Mouse (Mus musculus) liver, postnatal 0 days (tissue): ENCODE results near the gene Ddx50. TPM values are rescaled to one million over a fixed set of nuclear protein-coding genes. Genes with fewer than 3 reads are reported as not detected.

Source experiments
- ATAC-seq: fragments of 200-750 bp; cut with Nextera tagmentation; 2 replicates; pipeline ENCODE4 v1.8.0; 2017; ENCODE audit warnings: mild to moderate bottlenecking, moderate library complexity
- DNase-seq: peaks from one replicate; pipeline ENCODE4 v3.0.0-alpha.2; 2016
- H3K27ac ChIP-seq: fragments of 300-500 bp; sonication (generic); 2 replicates; pipeline ENCODE4 v1.5.1; 2014; ENCODE audit warnings: antibody characterized with exemption, moderate library complexity, mild to moderate bottlenecking, low read depth
- H3K27me3 ChIP-seq: fragments of 300-500 bp; sonication (generic); 2 replicates; pipeline ENCODE4 v1.6.1; 2014; ENCODE audit warnings: low read length, control low read depth, mixed read lengths; ENCODE audit not compliant: insufficient read depth
- H3K36me3 ChIP-seq: fragments of 300-500 bp; sonication (generic); replicated peaks from 2 replicates; pipeline ENCODE4 v1.6.1; 2014; ENCODE audit warnings: mild to moderate bottlenecking, control low read depth, low read length, moderate library complexity, mixed read lengths; ENCODE audit not compliant: insufficient read depth
- H3K4me1 ChIP-seq: fragments of 300-500 bp; sonication (generic); 2 replicates; pipeline ENCODE4 v1.6.1; 2014; ENCODE audit warnings: antibody characterized with exemption, mild to moderate bottlenecking, control low read depth; ENCODE audit not compliant: insufficient read depth
- H3K4me2 ChIP-seq: fragments of 300-500 bp; sonication (generic); 2 replicates; pipeline ENCODE4 v1.6.1; 2014; ENCODE audit warnings: low read depth, mild to moderate bottlenecking, low read length, moderate library complexity, mixed read lengths
- H3K4me3 ChIP-seq: fragments of 300-500 bp; sonication (generic); 2 replicates; pipeline ENCODE4 v1.5.1; 2014; ENCODE audit warnings: low read depth, low read length
- H3K9ac ChIP-seq: fragments of 300-500 bp; sonication (generic); replicated peaks from 2 replicates; pipeline ENCODE4 v1.6.1; 2014; ENCODE audit warnings: mild to moderate bottlenecking, moderate library complexity
- H3K9me3 ChIP-seq: fragments of 300-500 bp; sonication (generic); 2 replicates; pipeline ENCODE4 v1.6.1; 2016; ENCODE audit warnings: mild to moderate bottlenecking, control low read depth, low read length, mixed read lengths
- CTCF ChIP-seq: sonication (generic); IDR thresholded peaks from 2 replicates; pipeline ENCODE4 v1.5.1; 2016; ENCODE audit warnings: antibody characterized with exemption, low read depth
- EP300 ChIP-seq: IDR thresholded peaks from 2 replicates; pipeline ENCODE4 v1.6.1; 2016; ENCODE audit warnings: antibody characterized with exemption, low read depth, mild to moderate bottlenecking
- WGBS: fragments of 180-500 bp; shearing (Covaris S2); extraction: QIAGEN DNeasy Blood & Tissue Kit; methylation state at CpG from one replicate; pipeline ENCODE4 v1.1.7; 2014; ENCODE audit not compliant: insufficient replicate concordance; 5-methylcytosine and 5-hydroxymethylcytosine counted together
- polyA plus RNA-seq: library from polyadenylated mRNA; unstranded; fragments of >200 nt; fragmentation: Nextera tagmentation; extraction: Ambion mirVana; gene quantifications from 2 replicates; pipeline ENCODE4 v1.2.1, GENCODE M21; 2015

Gene Ddx50
- 33.7 and 35.3 TPM in 2 replicates for polyA plus RNA-seq

DNA sequence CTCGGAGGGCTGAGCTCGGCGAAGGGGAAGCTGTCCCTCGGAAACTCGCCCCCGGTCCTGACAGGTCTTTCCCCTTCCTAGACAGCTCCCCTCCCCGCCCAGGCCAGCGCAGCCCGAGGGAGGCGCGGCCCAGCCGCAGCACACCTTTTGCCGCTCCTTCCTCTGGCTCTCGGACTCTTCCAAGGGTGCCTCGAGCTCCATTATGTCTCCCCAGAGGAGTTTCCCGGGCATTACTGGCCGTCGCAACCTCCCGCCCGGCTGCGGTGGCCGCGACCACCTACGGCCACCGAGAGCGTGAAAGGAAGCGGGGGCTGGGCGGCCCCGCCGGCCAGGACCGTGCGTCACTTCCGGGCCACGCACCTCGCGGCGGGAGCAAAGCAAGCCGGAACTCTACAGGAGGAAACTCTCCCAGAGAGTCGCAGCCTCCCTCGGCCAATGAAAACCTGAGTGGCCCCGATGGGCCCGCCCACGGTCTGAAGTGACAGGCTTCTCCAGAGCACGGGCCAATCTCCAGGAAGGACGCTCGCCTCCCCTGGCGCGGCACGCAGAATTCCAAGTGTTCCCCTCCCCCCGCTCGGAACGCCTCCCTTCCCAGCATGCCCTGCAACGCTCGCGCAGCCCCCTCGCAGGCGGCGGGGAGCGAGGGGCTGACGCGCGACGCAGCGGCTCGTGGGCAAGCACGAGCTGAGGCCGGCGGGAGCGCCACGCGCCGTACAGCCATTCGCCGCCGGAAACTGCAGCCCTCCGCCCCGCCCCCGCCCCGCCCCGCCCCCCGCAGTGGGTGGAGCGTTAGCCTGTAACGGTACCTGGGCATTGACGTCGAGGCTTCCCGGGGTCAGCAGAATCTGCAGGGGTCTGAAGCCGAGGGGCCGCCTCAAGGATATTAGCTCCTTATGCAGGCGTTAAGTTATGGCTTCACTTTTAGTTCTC lies at the start of gene Ddx50:
TSS of gene Ddx50 (minus strand) at position 338 of the 930 bp plus-strand sequence.
- H3K36me3 ChIP-seq = peaks cover 5% of the 10 kb centered on the region
- H3K4me3 ChIP-seq = peak within 1 kb of the TSS; percentile 94
- peak; percentile 96 for DNase-seq
- H3K4me2 ChIP-seq = peak within 1 kb of the TSS; percentile 91
- peaks cover 22% of the 10 kb centered on the region for H3K4me1 ChIP-seq
- TF ChIP-seq CTCF = no peak
- TF ChIP-seq EP300 = no peak
- H3K27me3 ChIP-seq = no peaks in the 10 kb centered on the region
- under 1% methylated on average over 84 of the region's 89 CpGs for WGBS
- no peaks in the 10 kb centered on the region for H3K9me3 ChIP-seq
- H3K27ac ChIP-seq = peak within 1 kb of the TSS; percentile 90
- ATAC-seq = peak; percentile 98
- H3K9ac ChIP-seq = peak within 1 kb of the TSS; percentile 88

DNA sequence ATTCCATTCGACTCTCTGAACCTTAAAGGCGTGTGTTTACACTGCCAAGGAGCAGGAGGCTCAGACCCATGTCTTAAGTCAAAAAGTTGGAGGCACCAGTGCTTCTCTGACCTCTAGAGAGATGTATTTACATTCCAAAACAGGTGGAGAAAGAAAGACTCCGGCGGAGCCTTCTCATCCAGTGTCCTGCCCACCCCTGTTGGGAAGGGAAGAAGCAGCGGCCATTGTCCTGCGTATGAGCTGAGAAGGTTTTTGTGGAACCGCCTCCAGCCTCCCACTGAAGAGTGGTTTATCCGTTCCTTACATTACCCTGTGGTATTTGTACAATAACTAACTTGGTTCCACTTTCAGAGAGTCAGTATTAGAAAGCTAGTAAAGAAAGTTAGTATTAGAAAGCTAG lies 41.8 kb upstream of the Ddx50 start:
- Histone ChIP-seq H3K27me3 (no peaks in the 10 kb centered on the region), H3K27ac (no peak overlapping the region), H3K4me3 (no peak overlapping the region), H3K9me3 (no peaks in the 10 kb centered on the region), H3K9ac (no peak overlapping the region), H3K4me2 (no peak overlapping the region), H3K36me3 (no peaks in the 10 kb centered on the region), H3K4me1 (no peaks in the 10 kb centered on the region)
- ATAC-seq (no peak), DNase-seq (no peak)
- 67% methylated on average over 8 of the region's 8 CpGs for WGBS
- TF ChIP-seq CTCF (no peak), EP300 (no peak)

DNA sequence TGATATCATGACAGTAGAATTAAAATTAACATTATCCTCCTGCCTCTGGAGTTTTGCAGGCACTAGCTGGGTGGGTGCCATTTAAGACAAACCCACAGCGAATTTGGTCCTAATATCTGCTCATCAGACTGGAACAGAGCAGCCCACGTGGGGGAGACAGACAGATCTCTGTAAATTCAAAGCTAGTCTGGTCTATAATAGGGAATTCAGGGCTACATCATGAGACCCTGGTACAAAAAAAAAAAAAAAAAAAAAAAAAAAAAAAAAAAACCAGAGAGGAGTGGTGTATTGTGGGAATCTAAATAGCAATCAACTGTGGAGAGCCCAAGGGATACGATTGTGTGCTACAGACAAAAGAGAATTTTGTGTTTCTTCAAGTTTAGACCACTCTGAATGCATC lies 41.2 kb upstream of the Ddx50 start:
- 81% methylated on average over 3 of the region's 3 CpGs for WGBS
- TF ChIP-seq CTCF = no peak
- TF ChIP-seq EP300 = no peak
- no peak overlapping the region for H3K4me2 ChIP-seq
- no peaks in the 10 kb centered on the region for H3K27me3 ChIP-seq
- H3K9me3 ChIP-seq = no peaks in the 10 kb centered on the region
- no peak overlapping the region for H3K4me3 ChIP-seq
- no peaks in the 10 kb centered on the region for H3K36me3 ChIP-seq
- H3K27ac ChIP-seq = no peak overlapping the region
- ATAC-seq (no peak), DNase-seq (no peak)
- H3K9ac ChIP-seq = no peak overlapping the region
- no peaks in the 10 kb centered on the region for H3K4me1 ChIP-seq

- Histone ChIP-seq H3K36me3 (no peaks in the 10 kb centered on the region), H3K4me3 (no peak overlapping the region), H3K4me2 (no peak overlapping the region), H3K9ac (no peak overlapping the region), H3K27ac (no peak overlapping the region), H3K4me1 (no peaks in the 10 kb centered on the region), H3K9me3 (no peaks in the 10 kb centered on the region), H3K27me3 (no peaks in the 10 kb centered on the region)
- ATAC-seq = no peak
- WGBS = 82% methylated on average over 15 of the region's 15 CpGs
- TF ChIP-seq EP300 (no peak), CTCF (no peak)
- no peak for DNase-seq
Observed at GRCm38 (mm10) chr10:62687032-62687674, 36.1 kb upstream of the Ddx50 start.

DNA sequence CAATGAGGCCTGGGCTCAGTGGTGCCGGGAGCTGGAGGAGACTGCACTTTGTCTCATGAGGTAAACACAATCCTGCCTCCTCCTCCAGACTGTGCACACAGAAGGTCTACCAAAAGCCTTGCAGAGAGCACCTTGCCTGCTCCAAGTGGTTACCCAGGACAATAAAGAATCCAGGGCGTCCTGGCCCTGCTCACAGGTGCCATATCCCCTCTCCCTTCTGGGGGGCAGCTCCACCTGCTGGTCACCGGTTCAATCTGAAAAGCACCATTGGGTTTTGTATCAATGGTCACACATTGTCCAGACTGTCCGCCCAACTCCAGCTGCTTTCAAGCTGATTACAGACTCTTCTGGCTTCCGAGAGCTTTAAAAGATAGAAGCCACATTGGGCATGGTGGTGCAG lies 32.0 kb upstream of the Ddx50 start:
- H3K4me2 ChIP-seq = no peak overlapping the region
- H3K9me3 ChIP-seq = 0 out of 2 replicates have a peak, but pooled peaks cover 4% of the 10 kb centered on the region
- no peak overlapping the region for H3K9ac ChIP-seq
- ATAC-seq (0 out of 2 replicates have a peak, but pooled peaks have one; percentile 13), DNase-seq (peak; percentile 50)
- H3K4me1 ChIP-seq = no peaks in the 10 kb centered on the region
- TF ChIP-seq CTCF (peak; percentile 68), EP300 (no peak)
- no peaks in the 10 kb centered on the region for H3K27me3 ChIP-seq
- no peaks in the 10 kb centered on the region for H3K36me3 ChIP-seq
- H3K27ac ChIP-seq = no peak overlapping the region
- H3K4me3 ChIP-seq = no peak overlapping the region
- 35% methylated on average over 5 of the region's 5 CpGs for whole genome bisulfite sequencing

- Histone ChIP-seq H3K27ac (no peak overlapping the region), H3K4me2 (no peak overlapping the region)
Observed at GRCm38 (mm10) chr10:62679833-62680232, 28.8 kb upstream of the Ddx50 start.

More at GRCm38 (mm10) chr10:62679833-62680232, 28.8 kb upstream of the Ddx50 start:
- 0 out of 2 replicates have a peak, but pooled peaks cover 4% of the 10 kb centered on the region for H3K9me3 ChIP-seq
- ATAC-seq = no peak
- no peak overlapping the region for H3K9ac ChIP-seq
- H3K4me1 ChIP-seq = no peaks in the 10 kb centered on the region
- no peak for TF ChIP-seq EP300
- TF ChIP-seq CTCF = peak; percentile 62
- H3K27me3 ChIP-seq = no peaks in the 10 kb centered on the region
- DNase-seq = no peak
- no peak overlapping the region for H3K4me3 ChIP-seq
- H3K36me3 ChIP-seq = no peaks in the 10 kb centered on the region
- WGBS = 73% methylated on average over 1 of the region's 1 CpGs
